Mouse (Mus musculus) liver, embryonic 13.5 days (tissue): Measurements from ENCODE around the gene Ptpn23. TPM values are rescaled to one million over a fixed set of nuclear protein-coding genes. Genes with fewer than 3 reads are reported as not detected.
A peak's percentile ranks its signal among the peaks of the same experiment; 100 is the strongest.
"Not testable (repeated sequence)": the region's sequence is repeated elsewhere in the genome, so short reads cannot be mapped to it uniquely, and the experiment has no call there.

Source experiments
- ATAC-seq: fragments of 200-750 bp; cut with Nextera tagmentation; 2 replicates; pipeline ENCODE4 v1.8.0; 2017; ENCODE audit warnings: low read depth, mild to moderate bottlenecking, moderate number of reproducible peaks, moderate library complexity
- DNase-seq: peaks from one replicate; pipeline ENCODE4 v3.0.0; 2022
- H3K27ac ChIP-seq: fragments of 300-500 bp; sonication (generic); 2 replicates; pipeline ENCODE4 v1.5.1; 2015; ENCODE audit warnings: moderate library complexity, mild to moderate bottlenecking, inconsistent platforms
- H3K27me3 ChIP-seq: fragments of 300-500 bp; sonication (generic); 2 replicates; pipeline ENCODE4 v1.6.1; 2015; ENCODE audit warnings: mild to moderate bottlenecking, inconsistent platforms
- H3K36me3 ChIP-seq: fragments of 300-500 bp; sonication (generic); 2 replicates; pipeline ENCODE4 v1.6.1; 2015; ENCODE audit warnings: mild to moderate bottlenecking, inconsistent platforms
- H3K4me1 ChIP-seq: fragments of 300-500 bp; sonication (generic); replicated peaks from 2 replicates; pipeline ENCODE4 v1.6.1; 2015; ENCODE audit warnings: inconsistent platforms
- H3K4me2 ChIP-seq: fragments of 300-500 bp; sonication (generic); 2 replicates; pipeline ENCODE4 v1.6.1; 2015; ENCODE audit warnings: inconsistent platforms, mild to moderate bottlenecking, moderate library complexity
- H3K4me3 ChIP-seq: fragments of 300-500 bp; sonication (generic); replicated peaks from 2 replicates; pipeline ENCODE4 v1.5.1; 2015; ENCODE audit warnings: mild to moderate bottlenecking, inconsistent platforms
- H3K9ac ChIP-seq: fragments of 300-500 bp; sonication (generic); 2 replicates; pipeline ENCODE4 v1.6.1; 2015; ENCODE audit warnings: mild to moderate bottlenecking, inconsistent platforms
- H3K9me3 ChIP-seq: fragments of 300-500 bp; sonication (generic); replicated peaks from 2 replicates; pipeline ENCODE4 v1.6.1; 2016; ENCODE audit warnings: inconsistent platforms
- WGBS: fragments of 180-500 bp; shearing (Covaris S2); methylation state at CpG from one replicate; pipeline ENCODE4 v1.1.7; 2015; ENCODE audit not compliant: insufficient replicate concordance; 5-methylcytosine and 5-hydroxymethylcytosine counted together
- polyA plus RNA-seq: library from polyadenylated mRNA; unstranded; fragments of >200 nt; fragmentation: Nextera tagmentation; extraction: Ambion mirVana; gene quantifications from 2 replicates; pipeline ENCODE4 v1.2.1, GENCODE M21; 2015

Gene Ptpn23
- polyA plus RNA-seq, 1 experiment from 2014 or later: 3.2 TPM

- no peak overlapping the region for H3K4me3 ChIP-seq
- H3K4me1 ChIP-seq: no peaks in the 10 kb centered on the region; the same call in 1 of the 2 replicates
- WGBS: 67% methylated on average over 21 of the region's 21 CpGs
- no peaks in the 10 kb centered on the region for H3K9me3 ChIP-seq
- no peak overlapping the region for H3K4me2 ChIP-seq
- H3K9ac ChIP-seq: no peak overlapping the region
- H3K27ac ChIP-seq: no peak overlapping the region
- DNase-seq (no peak), ATAC-seq (0 out of 2 replicates have a peak, but pooled peaks have one; percentile 30)
- peaks cover 92% of the 10 kb centered on the region for H3K36me3 ChIP-seq
- no peaks in the 10 kb centered on the region for H3K27me3 ChIP-seq
Observed at GRCm38 (mm10) chr9:110380662-110381061, 27.4 kb downstream of the Ptpn23 start.

- Histone ChIP-seq H3K9me3 (no peaks in the 10 kb centered on the region), H3K36me3 (peaks cover 86% of the 10 kb centered on the region), H3K27me3 (no peaks in the 10 kb centered on the region), H3K27ac (no peak overlapping the region), H3K4me1 (no peaks in the 10 kb centered on the region; the same call in 1 of the 2 replicates), H3K4me2 (no peak overlapping the region), H3K9ac (no peak overlapping the region), H3K4me3 (no peak overlapping the region)
- DNase-seq (no peak), ATAC-seq (no peak)
- WGBS: 83% methylated on average over 8 of the region's 8 CpGs
Observed at GRCm38 (mm10) chr9:110379361-110379760, 28.7 kb downstream of the Ptpn23 start.

- not testable (repeated sequence) for H3K9me3 ChIP-seq, H3K4me3 ChIP-seq, DNase-seq, H3K27me3 ChIP-seq, ATAC-seq, H3K27ac ChIP-seq, H3K4me2 ChIP-seq, H3K9ac ChIP-seq, H3K4me1 ChIP-seq
- WGBS: 83% methylated on average over 12 of the region's 15 CpGs
- peaks cover 86% of the 10 kb centered on the region for H3K36me3 ChIP-seq
Observed at GRCm38 (mm10) chr9:110377655-110378054, 30.4 kb downstream of the Ptpn23 start.

- DNase-seq (no peak), ATAC-seq (no peak)
- H3K27me3 ChIP-seq: no peaks in the 10 kb centered on the region
- WGBS: 85% methylated on average over 3 of the region's 3 CpGs
- no peaks in the 10 kb centered on the region for H3K4me1 ChIP-seq
- H3K9me3 ChIP-seq: no peaks in the 10 kb centered on the region
- H3K27ac ChIP-seq: no peak overlapping the region
- peaks cover 73% of the 10 kb centered on the region for H3K36me3 ChIP-seq
- no peak overlapping the region for H3K9ac ChIP-seq
- no peak overlapping the region for H3K4me3 ChIP-seq
- H3K4me2 ChIP-seq: no peak overlapping the region
Observed at GRCm38 (mm10) chr9:110375668-110376067, 32.3 kb downstream of the Ptpn23 start.

- no peaks in the 10 kb centered on the region for H3K27me3 ChIP-seq
- H3K4me1 ChIP-seq: no peaks in the 10 kb centered on the region
- H3K4me3 ChIP-seq: no peak overlapping the region
- H3K9ac ChIP-seq: no peak overlapping the region
- H3K27ac ChIP-seq: no peak overlapping the region
- peaks cover 61% of the 10 kb centered on the region for H3K36me3 ChIP-seq
- WGBS: 85% methylated on average over 13 of the region's 13 CpGs
- no peak for ATAC-seq
- H3K9me3 ChIP-seq: no peaks in the 10 kb centered on the region
- DNase-seq: no peak
- no peak overlapping the region for H3K4me2 ChIP-seq
Observed at GRCm38 (mm10) chr9:110373871-110374270, 34.1 kb downstream of the Ptpn23 start.

GRCm38 (mm10) chr9:110369860-110370259, 38.2 kb downstream of the Ptpn23 start:
- no peak overlapping the region for H3K9ac ChIP-seq
- H3K27ac ChIP-seq: no peak overlapping the region
- H3K4me2 ChIP-seq: no peak overlapping the region
- DNase-seq: no peak
- 0 out of 2 replicates have a peak, but pooled peaks cover 5% of the 10 kb centered on the region for H3K4me1 ChIP-seq
- WGBS: 83% methylated on average over 3 of the region's 3 CpGs
- H3K9me3 ChIP-seq: no peaks in the 10 kb centered on the region
- H3K27me3 ChIP-seq: no peaks in the 10 kb centered on the region
- no peak overlapping the region for H3K4me3 ChIP-seq
- no peak for ATAC-seq
- H3K36me3 ChIP-seq: peaks cover 30% of the 10 kb centered on the region

GRCm38 (mm10) chr9:110366746-110367145, 41.3 kb downstream of the Ptpn23 start:
- H3K9me3 ChIP-seq: no peaks in the 10 kb centered on the region
- WGBS: 60% methylated on average over 5 of the region's 5 CpGs
- no peak overlapping the region for H3K4me3 ChIP-seq
- no peak for ATAC-seq
- no peak overlapping the region for H3K9ac ChIP-seq
- H3K27ac ChIP-seq: no peak overlapping the region
- 0 out of 2 replicates have a peak, but pooled peaks cover 5% of the 10 kb centered on the region for H3K4me1 ChIP-seq
- no peak for DNase-seq
- no peaks in the 10 kb centered on the region for H3K27me3 ChIP-seq
- no peak overlapping the region for H3K4me2 ChIP-seq
- peaks cover 22% of the 10 kb centered on the region; the same call in 1 of the 2 replicates for H3K36me3 ChIP-seq

GRCm38 (mm10) chr9:110362337-110362736, 45.7 kb downstream of the Ptpn23 start:
- Histone ChIP-seq H3K4me3 (no peak overlapping the region), H3K27me3 (no peaks in the 10 kb centered on the region), H3K27ac (peak overlapping the region; percentile 35; the same call in 1 of the 2 replicates), H3K36me3 (peaks cover 18% of the 10 kb centered on the region; the same call in 1 of the 2 replicates), H3K4me1 (peaks cover 10% of the 10 kb centered on the region), H3K4me2 (no peak overlapping the region), H3K9ac (no peak overlapping the region), H3K9me3 (no peaks in the 10 kb centered on the region)
- 73% methylated on average over 10 of the region's 10 CpGs for WGBS
- DNase-seq (no peak), ATAC-seq (peak; percentile 65)

- H3K9me3 ChIP-seq: no peaks in the 10 kb centered on the region
- DNase-seq: no peak
- peak; percentile 29; the same call in 1 of the 2 replicates for ATAC-seq
- H3K9ac ChIP-seq: no peak overlapping the region
- no peak overlapping the region for H3K4me3 ChIP-seq
- no peak overlapping the region for H3K4me2 ChIP-seq
- H3K4me1 ChIP-seq: peaks cover 10% of the 10 kb centered on the region
- no peaks in the 10 kb centered on the region for H3K27me3 ChIP-seq
- 66% methylated on average over 12 of the region's 12 CpGs for WGBS
- 0 out of 2 replicates have a peak overlapping the region, but pooled peaks have one; percentile 35 for H3K27ac ChIP-seq
- H3K36me3 ChIP-seq: peaks cover 18% of the 10 kb centered on the region; the same call in 1 of the 2 replicates
Observed at GRCm38 (mm10) chr9:110361299-110361698, 46.7 kb downstream of the Ptpn23 start.

GRCm38 (mm10) chr9:110358341-110358740, 49.7 kb downstream of the Ptpn23 start:
- 63% methylated on average over 2 of the region's 2 CpGs for WGBS
- H3K36me3 ChIP-seq: peaks cover 11% of the 10 kb centered on the region; the same call in 1 of the 2 replicates
- H3K9me3 ChIP-seq: no peaks in the 10 kb centered on the region
- peaks cover 5% of the 10 kb centered on the region for H3K4me1 ChIP-seq
- H3K9ac ChIP-seq: no peak overlapping the region
- H3K4me3 ChIP-seq: no peak overlapping the region
- no peaks in the 10 kb centered on the region for H3K27me3 ChIP-seq
- peak overlapping the region; percentile 59 for H3K27ac ChIP-seq
- no peak overlapping the region for H3K4me2 ChIP-seq
- DNase-seq (no peak), ATAC-seq (peak; percentile 43)

- WGBS: 37% methylated on average over 8 of the region's 8 CpGs
- no peaks in the 10 kb centered on the region for H3K9me3 ChIP-seq
- H3K27ac ChIP-seq: peak overlapping the region; percentile 5
- H3K4me3 ChIP-seq: no peak overlapping the region
- H3K4me1 ChIP-seq: peaks cover 35% of the 10 kb centered on the region
- H3K36me3 ChIP-seq: peaks cover 4% of the 10 kb centered on the region; the same call in 1 of the 2 replicates
- ATAC-seq (no peak), DNase-seq (no peak)
- no peak overlapping the region for H3K9ac ChIP-seq
- no peaks in the 10 kb centered on the region for H3K27me3 ChIP-seq
- no peak overlapping the region for H3K4me2 ChIP-seq
Observed at GRCm38 (mm10) chr9:110351932-110352632, 55.9 kb downstream of the Ptpn23 start.
